Mouse (Mus musculus) forebrain, embryonic 11.5 days (tissue): ENCODE measurements at regions not wholly inside any gene's neighbourhood (a gene's known extent, or its start where the extent isn't known, plus 50 kb on each side); places are given as distances from the start of the nearest gene placed in this dataset.

ENCODE experiments used
- ATAC-seq: fragments of 200-750 bp; cut with Nextera tagmentation; replicated peaks from 2 replicates; pipeline ENCODE4 v1.8.0; 2017; ENCODE audit warnings: moderate TSS enrichment; ENCODE audit not compliant: low FRiP score
- DNase-seq: peaks from one replicate; pipeline ENCODE4 v3.0.0-alpha.2; 2017; ENCODE audit warnings: low spot score
- H3K27ac ChIP-seq: fragments of 300-500 bp; sonication (generic); 2 replicates; pipeline ENCODE4 v1.5.1; 2014; ENCODE audit warnings: low read depth, low read length
- H3K27me3 ChIP-seq: fragments of 300-500 bp; sonication (generic); 2 replicates; pipeline ENCODE4 v1.6.1; 2014; ENCODE audit warnings: mild to moderate bottlenecking, low read length, mixed read lengths; ENCODE audit not compliant: control insufficient read depth, insufficient read depth
- H3K36me3 ChIP-seq: fragments of 300-500 bp; sonication (generic); 2 replicates; pipeline ENCODE4 v1.6.1; 2014; ENCODE audit warnings: mild to moderate bottlenecking, low read length, moderate library complexity, mixed read lengths; ENCODE audit not compliant: control insufficient read depth, insufficient read depth
- H3K4me1 ChIP-seq: fragments of 300-500 bp; sonication (generic); replicated peaks from 2 replicates; pipeline ENCODE4 v1.6.1; 2014; ENCODE audit warnings: low read length, mixed read lengths; ENCODE audit not compliant: control insufficient read depth, insufficient read depth
- H3K4me2 ChIP-seq: fragments of 300-500 bp; sonication (generic); 2 replicates; pipeline ENCODE4 v1.6.1; 2014; ENCODE audit warnings: low read depth, mild to moderate bottlenecking, low read length, moderate library complexity, mixed read lengths; ENCODE audit not compliant: severe bottlenecking
- H3K4me3 ChIP-seq: fragments of 300-500 bp; sonication (generic); 2 replicates; pipeline ENCODE4 v1.5.1; 2014; ENCODE audit warnings: low read depth, low read length
- H3K9ac ChIP-seq: fragments of 300-500 bp; sonication (generic); 2 replicates; pipeline ENCODE4 v1.6.1; 2014; ENCODE audit warnings: low read length
- H3K9me3 ChIP-seq: fragments of 300-500 bp; sonication (generic); 2 replicates; pipeline ENCODE4 v1.6.1; 2016; ENCODE audit warnings: low read length, mixed read lengths; ENCODE audit not compliant: control insufficient read depth
- WGBS: fragments of 180-500 bp; shearing (Covaris S2); extraction: QIAGEN DNeasy Blood & Tissue Kit; methylation state at CpG from one replicate; pipeline ENCODE4 v1.1.7; 2014; 5-methylcytosine and 5-hydroxymethylcytosine counted together

DNA sequence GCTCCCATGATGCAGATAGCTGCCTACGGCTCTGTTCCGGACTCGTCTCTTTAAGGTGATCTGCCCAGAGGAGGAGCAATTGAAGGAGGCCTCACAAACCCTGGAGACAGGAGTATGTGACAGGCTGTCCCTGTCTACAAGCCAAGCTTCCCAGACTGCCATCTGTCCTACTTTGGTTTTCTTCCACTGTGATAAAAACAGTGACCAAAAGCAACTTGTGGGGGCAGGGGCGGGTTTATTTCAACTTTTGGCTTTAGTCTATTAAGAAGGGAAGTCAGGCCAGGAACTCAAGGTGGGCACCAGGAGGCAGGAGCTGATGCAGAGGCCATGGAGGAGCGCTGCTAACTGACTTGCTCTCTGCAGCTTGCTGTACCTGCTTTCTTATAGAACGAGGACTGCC is 193.9 kb downstream of the Opa1 start:
- WGBS: 88% methylated on average over 6 of the region's 6 CpGs
- H3K27me3 ChIP-seq: no peaks in the 10 kb centered on the region
- no peak overlapping the region for H3K4me3 ChIP-seq
- H3K9ac ChIP-seq: no peak overlapping the region
- H3K4me2 ChIP-seq: no peak overlapping the region
- H3K4me1 ChIP-seq: no peaks in the 10 kb centered on the region; the same call in 1 of the 2 replicates
- no peaks in the 10 kb centered on the region for H3K36me3 ChIP-seq
- DNase-seq (no peak), ATAC-seq (no peak)
- H3K9me3 ChIP-seq: no peaks in the 10 kb centered on the region
- H3K27ac ChIP-seq: no peak overlapping the region

DNA sequence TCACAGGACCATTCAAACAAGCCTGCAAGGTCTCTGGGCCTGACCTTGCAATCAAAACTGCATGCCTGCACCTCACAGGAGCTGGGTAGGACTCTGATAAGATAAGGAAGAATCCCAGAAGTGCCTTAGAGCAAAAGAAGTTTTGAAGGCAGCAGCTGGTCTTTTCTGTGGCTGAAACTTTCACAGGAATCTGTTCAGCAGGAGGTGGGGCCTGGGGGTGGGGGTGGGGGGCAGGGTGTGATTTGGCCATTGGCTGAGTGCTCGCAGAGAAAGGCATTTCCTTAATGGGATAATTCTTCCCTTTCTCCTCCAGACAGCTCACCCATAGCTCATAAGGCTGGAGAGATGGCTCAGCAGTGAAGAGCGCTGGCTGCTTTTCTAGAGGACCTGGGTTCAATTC is 195.8 kb downstream of the Opa1 start:
- no peak overlapping the region for H3K4me2 ChIP-seq
- no peak overlapping the region for H3K4me3 ChIP-seq
- no peaks in the 10 kb centered on the region for H3K36me3 ChIP-seq
- H3K27me3 ChIP-seq: no peaks in the 10 kb centered on the region
- no peaks in the 10 kb centered on the region for H3K9me3 ChIP-seq
- no peaks in the 10 kb centered on the region; the same call in 1 of the 2 replicates for H3K4me1 ChIP-seq
- no peak for DNase-seq
- no peak overlapping the region for H3K27ac ChIP-seq
- WGBS: 27% methylated on average over 2 of the region's 2 CpGs
- no peak for ATAC-seq
- H3K9ac ChIP-seq: no peak overlapping the region

DNA sequence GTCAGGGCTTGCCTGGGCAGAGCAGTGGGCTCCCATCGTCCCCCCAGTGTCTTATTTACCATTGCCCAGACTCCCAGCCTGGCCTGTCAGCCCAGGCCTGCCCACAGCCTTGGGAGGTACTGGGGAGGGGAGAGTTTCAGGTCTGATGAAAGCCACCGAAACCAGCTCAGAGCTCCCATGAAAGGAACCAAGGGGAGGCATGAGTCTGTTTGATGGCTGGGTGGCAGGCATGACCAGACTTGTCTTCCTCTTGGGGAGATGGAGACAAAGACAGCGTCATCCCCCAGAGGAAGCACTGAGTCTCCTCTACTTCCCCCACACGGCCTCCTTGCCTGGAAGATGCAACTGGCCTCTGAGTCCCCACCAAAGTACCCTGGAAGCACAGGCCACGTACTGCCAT is 196.7 kb downstream of the Opa1 start:
- H3K4me3 ChIP-seq: no peak overlapping the region
- H3K27ac ChIP-seq: no peak overlapping the region
- WGBS: 47% methylated on average over 5 of the region's 5 CpGs
- no peak for ATAC-seq
- no peaks in the 10 kb centered on the region for H3K9me3 ChIP-seq
- H3K4me2 ChIP-seq: no peak overlapping the region
- no peaks in the 10 kb centered on the region for H3K27me3 ChIP-seq
- no peaks in the 10 kb centered on the region; the same call in 1 of the 2 replicates for H3K4me1 ChIP-seq
- DNase-seq: no peak
- no peaks in the 10 kb centered on the region for H3K36me3 ChIP-seq
- H3K9ac ChIP-seq: no peak overlapping the region

DNA sequence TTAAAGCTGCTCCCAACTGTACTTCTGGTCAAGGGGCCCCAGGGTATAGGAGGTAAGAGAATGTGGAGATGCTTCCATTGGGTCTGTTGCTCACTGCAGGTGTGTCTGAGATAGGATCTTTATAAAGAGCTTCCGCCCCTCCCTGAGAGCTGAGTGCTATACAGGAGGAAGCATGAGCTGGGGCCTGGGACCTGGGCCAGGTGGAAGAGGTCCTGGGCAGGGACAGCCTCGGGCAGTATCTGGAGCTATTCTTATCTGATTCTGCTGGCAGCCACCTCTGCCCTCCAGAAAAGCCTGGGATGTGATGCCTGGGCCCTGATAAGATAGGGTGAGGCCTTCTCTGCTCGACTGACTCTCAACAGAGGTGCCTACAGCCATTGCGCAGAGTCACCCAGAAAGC is 203.3 kb downstream of the Opa1 start:
- DNase-seq: no peak
- Histone ChIP-seq H3K4me1 (no peaks in the 10 kb centered on the region), H3K9ac (no peak overlapping the region), H3K4me3 (no peak overlapping the region), H3K9me3 (no peaks in the 10 kb centered on the region; the same call in 1 of the 2 replicates), H3K27ac (no peak overlapping the region), H3K4me2 (no peak overlapping the region), H3K36me3 (no peaks in the 10 kb centered on the region), H3K27me3 (no peaks in the 10 kb centered on the region)
- 90% methylated on average over 4 of the region's 4 CpGs for WGBS
- ATAC-seq: no peak

DNA sequence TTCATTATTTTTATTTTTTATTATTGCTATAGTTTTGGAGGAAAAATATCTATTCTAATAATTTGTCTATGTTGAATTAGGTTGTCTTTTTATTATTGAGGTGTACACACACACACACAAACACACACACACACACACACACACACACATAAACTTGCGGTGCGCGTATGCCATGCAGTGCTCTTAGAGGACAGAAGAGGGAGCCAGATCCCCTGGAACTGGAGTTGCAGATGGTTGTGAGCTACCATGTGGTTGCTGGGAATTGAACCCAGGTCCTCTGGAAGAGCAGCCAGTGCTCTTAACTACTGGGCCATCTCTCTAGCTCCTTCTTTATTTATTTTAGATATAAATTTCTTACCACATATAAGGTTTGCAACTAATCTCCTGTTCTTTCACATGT is 206.0 kb downstream of the Opa1 start:
- Histone ChIP-seq H3K4me3 (no peak overlapping the region), H3K4me1 (no peaks in the 10 kb centered on the region), H3K27ac (no peak overlapping the region), H3K9ac (no peak overlapping the region), H3K4me2 (no peak overlapping the region), H3K9me3 (no peaks in the 10 kb centered on the region; the same call in 1 of the 2 replicates), H3K36me3 (no peaks in the 10 kb centered on the region), H3K27me3 (no peaks in the 10 kb centered on the region)
- WGBS: 98% methylated on average over 3 of the region's 3 CpGs
- DNase-seq: no peak
- ATAC-seq: no peak

DNA sequence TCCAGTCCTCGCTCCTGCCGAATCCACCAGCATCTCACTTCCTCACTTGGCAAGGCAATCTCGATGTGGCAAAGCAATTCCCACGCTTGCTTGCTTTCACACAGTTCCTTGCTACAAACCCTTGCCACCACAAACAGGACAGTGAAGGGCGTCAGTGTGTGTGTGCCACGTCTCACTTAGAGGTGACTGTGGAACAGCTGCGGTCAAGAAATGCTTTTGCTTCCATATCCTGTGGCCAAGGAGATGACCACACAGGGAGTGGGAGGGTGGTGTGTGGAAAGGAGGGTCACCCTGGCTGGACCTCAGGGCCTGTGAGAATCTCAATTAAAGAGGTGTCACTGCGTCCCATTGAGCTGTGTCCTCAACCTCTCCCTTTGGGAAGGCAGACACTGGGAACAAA is 207.4 kb downstream of the Opa1 start:
- Histone ChIP-seq H3K27ac (no peak overlapping the region), H3K4me3 (no peak overlapping the region), H3K4me2 (no peak overlapping the region), H3K27me3 (no peaks in the 10 kb centered on the region), H3K9ac (no peak overlapping the region), H3K4me1 (no peaks in the 10 kb centered on the region), H3K36me3 (no peaks in the 10 kb centered on the region), H3K9me3 (no peaks in the 10 kb centered on the region; the same call in 1 of the 2 replicates)
- DNase-seq: no peak
- WGBS: 93% methylated on average over 8 of the region's 8 CpGs
- no peak for ATAC-seq

DNA sequence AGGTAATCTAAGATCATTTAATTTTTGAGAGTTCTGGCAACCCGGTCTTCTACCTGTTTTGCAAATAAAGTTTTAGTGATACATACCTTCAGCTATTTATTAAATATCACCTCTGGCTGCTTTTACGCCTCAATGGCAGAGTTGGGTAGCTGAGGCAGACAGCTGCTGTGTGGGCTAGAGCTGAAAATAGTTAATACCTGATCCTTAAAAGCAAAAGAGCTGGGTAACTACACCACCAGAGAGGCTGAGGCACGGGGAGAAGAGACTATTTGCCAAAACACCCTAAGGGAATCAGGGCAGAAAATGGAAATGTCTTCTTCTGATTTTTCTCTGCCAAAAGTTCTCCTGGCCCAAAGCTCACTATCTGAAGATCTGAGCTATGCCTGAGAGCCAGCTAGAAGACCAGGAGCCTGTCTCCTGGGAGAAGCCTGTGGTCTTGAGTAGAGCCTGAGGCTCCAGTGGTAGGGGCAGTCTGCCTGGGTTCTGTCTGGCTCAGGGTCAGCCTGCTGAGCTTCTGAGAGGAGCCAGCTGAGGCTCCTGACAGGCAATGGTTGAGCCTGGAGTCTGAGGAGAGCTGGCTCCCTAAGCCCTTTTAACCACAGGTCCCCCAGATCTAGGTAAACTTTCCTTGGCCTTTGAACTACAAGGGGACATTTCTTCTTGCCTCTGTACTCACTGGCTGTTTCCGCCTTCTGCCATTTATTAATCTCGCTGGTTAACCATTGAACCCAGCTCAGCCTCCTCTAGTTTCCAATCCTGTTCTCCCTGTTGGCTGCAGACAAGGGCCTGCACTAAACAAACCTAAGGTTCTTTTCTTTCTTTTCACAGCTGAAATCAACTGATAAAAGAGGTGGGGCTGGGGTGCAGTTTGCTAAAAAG is 208.7 kb downstream of the Opa1 start:
- no peak overlapping the region for H3K4me2 ChIP-seq
- no peak overlapping the region for H3K9ac ChIP-seq
- H3K9me3 ChIP-seq: no peaks in the 10 kb centered on the region; the same call in 1 of the 2 replicates
- 78% methylated on average over 5 of the region's 5 CpGs for WGBS
- H3K36me3 ChIP-seq: no peaks in the 10 kb centered on the region
- no peaks in the 10 kb centered on the region for H3K4me1 ChIP-seq
- H3K4me3 ChIP-seq: no peak overlapping the region
- H3K27me3 ChIP-seq: no peaks in the 10 kb centered on the region
- ATAC-seq: no peak
- no peak overlapping the region for H3K27ac ChIP-seq
- DNase-seq: no peak

DNA sequence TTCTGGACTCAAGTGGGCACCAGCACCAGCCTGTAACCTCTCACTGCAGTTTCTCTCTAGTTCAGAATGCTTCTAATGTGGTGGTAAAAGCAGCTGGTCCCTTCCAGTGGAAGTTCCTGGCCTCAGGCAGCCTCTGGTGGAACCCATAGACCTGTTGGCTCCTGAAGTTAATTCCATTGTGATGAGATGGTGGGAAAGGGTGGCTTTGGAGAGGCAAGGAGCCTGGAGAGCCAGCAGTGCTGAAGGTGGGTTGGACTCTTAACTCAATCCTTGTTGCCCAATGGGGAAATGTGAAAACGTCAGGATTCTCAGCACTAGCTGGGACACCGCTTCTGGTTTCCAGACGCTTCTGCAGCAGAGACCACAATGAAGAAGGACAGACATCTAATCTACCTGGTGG is 210.9 kb downstream of the Opa1 start:
- Histone ChIP-seq H3K4me3 (no peak overlapping the region), H3K4me1 (no peaks in the 10 kb centered on the region), H3K9me3 (no peaks in the 10 kb centered on the region; the same call in 1 of the 2 replicates), H3K27me3 (no peaks in the 10 kb centered on the region), H3K27ac (no peak overlapping the region), H3K9ac (no peak overlapping the region), H3K36me3 (no peaks in the 10 kb centered on the region), H3K4me2 (no peak overlapping the region)
- DNase-seq (no peak), ATAC-seq (no peak)
- 87% methylated on average over 3 of the region's 3 CpGs for WGBS

DNA sequence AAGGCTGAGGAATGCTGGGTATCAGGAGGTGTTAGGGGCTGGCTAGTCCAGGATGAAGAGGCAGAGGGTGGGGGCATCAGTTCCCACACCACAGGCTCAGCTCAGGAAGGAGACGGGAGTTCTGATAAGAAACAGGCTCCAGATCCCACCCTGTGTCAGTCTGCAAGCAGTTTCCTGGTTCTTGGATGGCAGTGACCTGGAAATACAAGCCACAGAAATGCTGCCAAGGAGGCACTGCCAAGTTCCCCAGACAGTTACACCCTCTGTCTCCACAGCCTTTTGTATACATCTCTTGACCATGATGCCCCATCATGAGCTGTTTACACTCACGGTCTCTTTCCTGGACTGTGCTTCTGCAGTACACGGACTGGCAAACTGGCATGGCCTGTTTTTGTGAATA is 220.1 kb downstream of the Opa1 start:
- no peak overlapping the region for H3K9ac ChIP-seq
- no peak overlapping the region for H3K4me3 ChIP-seq
- no peaks in the 10 kb centered on the region for H3K36me3 ChIP-seq
- DNase-seq (no peak), ATAC-seq (no peak)
- H3K4me1 ChIP-seq: peaks cover 12% of the 10 kb centered on the region
- no peak overlapping the region for H3K27ac ChIP-seq
- WGBS: 69% methylated on average over 3 of the region's 3 CpGs
- H3K9me3 ChIP-seq: no peaks in the 10 kb centered on the region
- no peaks in the 10 kb centered on the region for H3K27me3 ChIP-seq
- no peak overlapping the region for H3K4me2 ChIP-seq
